Mouse (Mus musculus): ENCODE data around the gene Gm20708. TPM values are rescaled to one million over a fixed set of nuclear protein-coding genes. Genes with fewer than 3 reads are reported as not detected.
"Not testable (repeated sequence)": the region's sequence is repeated elsewhere in the genome, so short reads cannot be mapped to it uniquely, and the experiment has no call there.

The Gm20708 gene
- polyA plus RNA-seq, 1 experiment from 2014 or later, result 1.6 TPM

GRCm38 (mm10) chr11:117815850-117816249, 6.4 kb downstream of the Gm20708 start:
- 86% methylated on average over 9 of the region's 9 CpGs for WGBS
- H3K4me1 ChIP-seq (ENCODE audit: control insufficient read depth, insufficient read depth, low read length); H3K36me3 ChIP-seq (ENCODE audit: control insufficient read depth, insufficient read depth, low read length); ATAC-seq; H3K27ac ChIP-seq (ENCODE audit: low read length); H3K9me3 ChIP-seq (replicated peaks; ENCODE audit: control insufficient read depth, low read length, poor library complexity, severe bottlenecking); H3K4me3 ChIP-seq (ENCODE audit: low read depth, low read length); H3K9ac ChIP-seq (ENCODE audit: low read depth, low read length); H3K27me3 ChIP-seq (ENCODE audit: control insufficient read depth, insufficient read depth, low read depth, low read length); H3K4me2 ChIP-seq (ENCODE audit: low read length): not testable (repeated sequence)

- Histone ChIP-seq H3K27me3 (ENCODE audit: control insufficient read depth, insufficient read depth, low read depth, low read length) (no peaks in the 10 kb centered on the region), H3K4me3 (ENCODE audit: low read depth, low read length) (no peak overlapping the region), H3K9me3 (replicated peaks; ENCODE audit: control insufficient read depth, low read length, poor library complexity, severe bottlenecking) (no peaks in the 10 kb centered on the region), H3K36me3 (ENCODE audit: control insufficient read depth, insufficient read depth, low read length) (no peaks in the 10 kb centered on the region), H3K9ac (ENCODE audit: low read depth, low read length) (no peak overlapping the region), H3K4me1 (ENCODE audit: control insufficient read depth, insufficient read depth, low read length) (peaks cover 3% of the 10 kb centered on the region; the same call in 1 of the 2 replicates), H3K4me2 (ENCODE audit: low read length) (no peak overlapping the region), H3K27ac (ENCODE audit: low read length) (no peak overlapping the region)
- ATAC-seq, result no peak
- 88% methylated on average over 13 of the region's 13 CpGs for WGBS
Observed at GRCm38 (mm10) chr11:117816389-117816996, 7.0 kb downstream of the Gm20708 start.

- 53% methylated on average over 8 of the region's 8 CpGs for WGBS
- Histone ChIP-seq H3K9me3 (replicated peaks; ENCODE audit: control insufficient read depth, low read length, poor library complexity, severe bottlenecking) (no peaks in the 10 kb centered on the region), H3K27ac (ENCODE audit: low read length) (no peak overlapping the region), H3K9ac (ENCODE audit: low read depth, low read length) (no peak overlapping the region), H3K4me1 (ENCODE audit: control insufficient read depth, insufficient read depth, low read length) (peaks cover 5% of the 10 kb centered on the region), H3K27me3 (ENCODE audit: control insufficient read depth, insufficient read depth, low read depth, low read length) (no peaks in the 10 kb centered on the region), H3K4me2 (ENCODE audit: low read length) (no peak overlapping the region), H3K36me3 (ENCODE audit: control insufficient read depth, insufficient read depth, low read length) (no peaks in the 10 kb centered on the region), H3K4me3 (ENCODE audit: low read depth, low read length) (no peak overlapping the region)
- no peak for ATAC-seq
Observed at GRCm38 (mm10) chr11:117819095-117819494, 9.6 kb downstream of the Gm20708 start.

- no peak overlapping the region for H3K9ac ChIP-seq (ENCODE audit: low read depth, low read length)
- H3K9me3 ChIP-seq (replicated peaks; ENCODE audit: control insufficient read depth, low read length, poor library complexity, severe bottlenecking), result no peaks in the 10 kb centered on the region
- H3K4me2 ChIP-seq (ENCODE audit: low read length), result no peak overlapping the region
- peaks cover 13% of the 10 kb centered on the region for H3K4me1 ChIP-seq (ENCODE audit: control insufficient read depth, insufficient read depth, low read length)
- WGBS, result 94% methylated on average over 7 of the region's 7 CpGs
- no peaks in the 10 kb centered on the region for H3K36me3 ChIP-seq (ENCODE audit: control insufficient read depth, insufficient read depth, low read length)
- H3K4me3 ChIP-seq (ENCODE audit: low read depth, low read length), result no peak overlapping the region
- no peaks in the 10 kb centered on the region for H3K27me3 ChIP-seq (ENCODE audit: control insufficient read depth, insufficient read depth, low read depth, low read length)
- no peak overlapping the region for H3K27ac ChIP-seq (ENCODE audit: low read length)
- no peak for ATAC-seq
Observed at GRCm38 (mm10) chr11:117820173-117820572, 10.7 kb downstream of the Gm20708 start.

GRCm38 (mm10) chr11:117821868-117822267, 12.4 kb downstream of the Gm20708 start:
- Histone ChIP-seq H3K27me3 (ENCODE audit: control insufficient read depth, insufficient read depth, low read depth, low read length) (no peaks in the 10 kb centered on the region), H3K4me2 (ENCODE audit: low read length) (no peak overlapping the region), H3K27ac (ENCODE audit: low read length) (no peak overlapping the region), H3K9me3 (replicated peaks; ENCODE audit: control insufficient read depth, low read length, poor library complexity, severe bottlenecking) (no peaks in the 10 kb centered on the region), H3K36me3 (ENCODE audit: control insufficient read depth, insufficient read depth, low read length) (no peaks in the 10 kb centered on the region), H3K9ac (ENCODE audit: low read depth, low read length) (no peak overlapping the region), H3K4me1 (ENCODE audit: control insufficient read depth, insufficient read depth, low read length) (peaks cover 23% of the 10 kb centered on the region), H3K4me3 (ENCODE audit: low read depth, low read length) (no peak overlapping the region)
- ATAC-seq, result no peak
- 92% methylated on average over 9 of the region's 9 CpGs for WGBS

GRCm38 (mm10) chr11:117822728-117823241, 13.3 kb downstream of the Gm20708 start:
- Histone ChIP-seq H3K9ac (ENCODE audit: low read depth, low read length) (no peak overlapping the region), H3K27ac (ENCODE audit: low read length) (no peak overlapping the region), H3K27me3 (ENCODE audit: control insufficient read depth, insufficient read depth, low read depth, low read length) (no peaks in the 10 kb centered on the region), H3K4me1 (ENCODE audit: control insufficient read depth, insufficient read depth, low read length) (peaks cover 23% of the 10 kb centered on the region), H3K36me3 (ENCODE audit: control insufficient read depth, insufficient read depth, low read length) (no peaks in the 10 kb centered on the region), H3K9me3 (replicated peaks; ENCODE audit: control insufficient read depth, low read length, poor library complexity, severe bottlenecking) (no peaks in the 10 kb centered on the region), H3K4me2 (ENCODE audit: low read length) (no peak overlapping the region), H3K4me3 (ENCODE audit: low read depth, low read length) (no peak overlapping the region)
- WGBS, result 86% methylated on average over 7 of the region's 7 CpGs
- no peak for ATAC-seq

- Histone ChIP-seq H3K4me1 (ENCODE audit: control insufficient read depth, insufficient read depth, low read length) (peaks cover 23% of the 10 kb centered on the region), H3K27ac (ENCODE audit: low read length) (no peak overlapping the region), H3K27me3 (ENCODE audit: control insufficient read depth, insufficient read depth, low read depth, low read length) (no peaks in the 10 kb centered on the region), H3K36me3 (ENCODE audit: control insufficient read depth, insufficient read depth, low read length) (no peaks in the 10 kb centered on the region), H3K9me3 (replicated peaks; ENCODE audit: control insufficient read depth, low read length, poor library complexity, severe bottlenecking) (no peaks in the 10 kb centered on the region), H3K9ac (ENCODE audit: low read depth, low read length) (no peak overlapping the region), H3K4me3 (ENCODE audit: low read depth, low read length) (no peak overlapping the region), H3K4me2 (ENCODE audit: low read length) (no peak overlapping the region)
- ATAC-seq, result no peak
- 94% methylated on average over 6 of the region's 6 CpGs for WGBS
Observed at GRCm38 (mm10) chr11:117823411-117823810, 13.9 kb downstream of the Gm20708 start.

GRCm38 (mm10) chr11:117824060-117824969, 14.8 kb downstream of the Gm20708 start:
- peak; percentile 76 for ATAC-seq
- Histone ChIP-seq H3K27ac (ENCODE audit: low read length) (no peak overlapping the region), H3K9me3 (replicated peaks; ENCODE audit: control insufficient read depth, low read length, poor library complexity, severe bottlenecking) (no peaks in the 10 kb centered on the region), H3K9ac (ENCODE audit: low read depth, low read length) (no peak overlapping the region), H3K4me2 (ENCODE audit: low read length) (peak overlapping the region; percentile 79), H3K27me3 (ENCODE audit: control insufficient read depth, insufficient read depth, low read depth, low read length) (no peaks in the 10 kb centered on the region), H3K36me3 (ENCODE audit: control insufficient read depth, insufficient read depth, low read length) (no peaks in the 10 kb centered on the region), H3K4me1 (ENCODE audit: control insufficient read depth, insufficient read depth, low read length) (peaks cover 19% of the 10 kb centered on the region), H3K4me3 (ENCODE audit: low read depth, low read length) (peak overlapping the region; percentile 15; the same call in 1 of the 2 replicates)
- WGBS, result 17% methylated on average over 23 of the region's 23 CpGs

Data from midbrain, embryonic 16.5 days (tissue).